In genomic region chr11:54710512-54711293, GRCm38 (mm10) we compare ENCODE assay signal across 23 mouse cellular contexts.
A peak's percentile ranks its signal among the peaks of the same experiment; 100 is the strongest.
DNase-seq lines count a peak whose midpoint lies in the region; ATAC-seq lines count a peak whose summit lies in the region.
"Had no signal": no experiment of that assay in that cellular context is flagged by ENCODE, and none has a peak within 500 bp of the region (broad histone marks: within the 10 kb centered on the region; RNA-seq: fewer than 3 reads in every experiment).

No protein-coding gene starts in this region.

- no peak overlapping the region for H3K9ac ChIP-seq in heart, embryonic 16.5 days (ENCODE audit: low read length)
- no peak overlapping the region for H3K9ac ChIP-seq in heart, embryonic 12.5 days
- H3K9ac ChIP-seq in midbrain, embryonic 11.5 days (ENCODE audit: low read length), result no peak overlapping the region
- H3K9ac ChIP-seq: hindbrain, embryonic 14.5 days; limb, embryonic 12.5 days; liver, embryonic 15.5 days; lung, embryonic 14.5 days had no signal

- ATAC-seq in heart, embryonic 16.5 days (replicated peaks; ENCODE audit: extremely low read depth, insufficient read depth, low FRiP score), result no peak
- ATAC-seq in heart, embryonic 12.5 days (ENCODE audit: insufficient number of reproducible peaks, low FRiP score), result no peak
- ATAC-seq in CD4-positive, CD25-positive, alpha-beta regulatory T cell, adult 4 months, result peak; percentile 4
- peak; percentile 13 for ATAC-seq in activated CD4-positive, CD25-positive, alpha-beta regulatory T cell, adult 4 months
- peak; percentile 63 for ATAC-seq in monocyte, adult 5-6 weeks (replicated peaks; ENCODE audit: insufficient number of reproducible peaks, low FRiP score, low TSS enrichment, poor library complexity, severe bottlenecking)
- ATAC-seq in midbrain, embryonic 11.5 days (ENCODE audit: low FRiP score), result no peak
- ATAC-seq: forebrain, embryonic 14.5 days; intestine, postnatal 0 days had no signal

- no peaks in the 10 kb centered on the region for H3K9me3 ChIP-seq in heart, embryonic 16.5 days (replicated peaks; ENCODE audit: control insufficient read depth, low read length)
- H3K9me3 ChIP-seq in heart, embryonic 12.5 days (replicated peaks), result no peaks in the 10 kb centered on the region
- no peaks in the 10 kb centered on the region for H3K9me3 ChIP-seq in midbrain, embryonic 11.5 days (ENCODE audit: control insufficient read depth, low read length)
- H3K9me3 ChIP-seq: G1E; limb, embryonic 12.5 days; liver, embryonic 15.5 days; megakaryocyte, embryonic 14.5 days had no signal

- peak overlapping the region; percentile 21; the same call in 1 of the 2 replicates for H3K27ac ChIP-seq in heart, embryonic 16.5 days (ENCODE audit: low read length)
- no peak overlapping the region; the same call in 1 of the 2 replicates for H3K27ac ChIP-seq in heart, embryonic 12.5 days (ENCODE audit: poor library complexity, severe bottlenecking)
- no peak overlapping the region for H3K27ac ChIP-seq in midbrain, embryonic 11.5 days (ENCODE audit: low read depth, low read length)
- H3K27ac ChIP-seq: hindbrain, embryonic 14.5 days; limb, embryonic 12.5 days; liver, embryonic 15.5 days had no signal

- peaks cover 7% of the 10 kb centered on the region for H3K4me1 ChIP-seq in heart, embryonic 16.5 days (ENCODE audit: control insufficient read depth, insufficient read depth, low read length)
- H3K4me1 ChIP-seq in heart, embryonic 12.5 days (replicated peaks), result peaks cover 9% of the 10 kb centered on the region
- no peaks in the 10 kb centered on the region for H3K4me1 ChIP-seq in midbrain, embryonic 11.5 days (ENCODE audit: control insufficient read depth, insufficient read depth, low read length)
- H3K4me1 ChIP-seq: limb, embryonic 12.5 days; liver, embryonic 15.5 days had no signal

- 80% methylated on average over 4 of the region's 4 CpGs for WGBS in heart, embryonic 16.5 days
- WGBS in heart, embryonic 12.5 days, result 80% methylated on average over 4 of the region's 4 CpGs
- WGBS in midbrain, embryonic 11.5 days, result 92% methylated on average over 4 of the region's 4 CpGs

- H3K4me3 ChIP-seq in heart, embryonic 16.5 days (ENCODE audit: low read length), result no peak overlapping the region
- no peak overlapping the region for H3K4me3 ChIP-seq in heart, embryonic 12.5 days
- H3K4me3 ChIP-seq in midbrain, embryonic 11.5 days (ENCODE audit: low read depth, low read length), result no peak overlapping the region
- H3K4me3 ChIP-seq: limb, embryonic 12.5 days; liver, embryonic 15.5 days; megakaryocyte, embryonic 14.5 days had no signal

- H3K27me3 ChIP-seq in heart, embryonic 16.5 days (ENCODE audit: control insufficient read depth, insufficient read depth, low read length), result no peaks in the 10 kb centered on the region
- H3K27me3 ChIP-seq in heart, embryonic 12.5 days (replicated peaks), result no peaks in the 10 kb centered on the region
- H3K27me3 ChIP-seq in midbrain, embryonic 11.5 days (ENCODE audit: control insufficient read depth, insufficient read depth, low read length), result no peaks in the 10 kb centered on the region
- H3K27me3 ChIP-seq: limb, embryonic 12.5 days; liver, embryonic 15.5 days; megakaryocyte, embryonic 14.5 days had no signal

- no peak for DNase-seq in kidney, postnatal 4 days
- DNase-seq in embryo, embryonic 10 days (ENCODE audit: low spot score), result no peak
- DNase-seq in midbrain, embryonic 11.5 days (ENCODE audit: low spot score, missing footprints), result no peak
- DNase-seq: adrenal gland, adult 8-10 months; cerebellum, adult 2 months; gastrocnemius, postnatal 14 days; kidney, postnatal 14 days; lung, embryonic 14.5 days; midbrain, embryonic 14.5 days; right cerebral cortex, adult 18-20 months; thymus, postnatal 4 days had no signal

- no peak overlapping the region for H3K4me2 ChIP-seq in heart, embryonic 16.5 days (ENCODE audit: low read depth, low read length)
- no peak overlapping the region for H3K4me2 ChIP-seq in heart, embryonic 12.5 days
- no peak overlapping the region for H3K4me2 ChIP-seq in midbrain, embryonic 11.5 days
- H3K4me2 ChIP-seq: hindbrain, embryonic 14.5 days; limb, embryonic 12.5 days; liver, embryonic 15.5 days; lung, embryonic 14.5 days had no signal

- peaks cover 2% of the 10 kb centered on the region for H3K36me3 ChIP-seq in heart, embryonic 16.5 days (ENCODE audit: control insufficient read depth, insufficient read depth)
- H3K36me3 ChIP-seq in heart, embryonic 12.5 days, result peaks cover 17% of the 10 kb centered on the region
- peaks cover 6% of the 10 kb centered on the region; the same call in 1 of the 2 replicates for H3K36me3 ChIP-seq in midbrain, embryonic 11.5 days (ENCODE audit: control insufficient read depth, insufficient read depth, low read length)

Comparison
In these comparisons a context has a peak if more than half of its experiments do, and no peak if none do; other contexts are left out.
1. ATAC-seq: peak in CD4-positive, CD25-positive, alpha-beta regulatory T cell, adult 4 months (single experiment), activated CD4-positive, CD25-positive, alpha-beta regulatory T cell, adult 4 months (single experiment) and monocyte, adult 5-6 weeks (single experiment); none in heart, embryonic 16.5 days (single experiment), heart, embryonic 12.5 days (single experiment) and midbrain, embryonic 11.5 days (single experiment).